Mouse (Mus musculus): ENCODE data around the gene Sell. TPM values are rescaled to one million over a fixed set of nuclear protein-coding genes. Genes with fewer than 3 reads are reported as not detected.

The Sell gene
- polyA plus RNA-seq, 1 experiment from 2014 or later: not detected

GRCm38 (mm10) chr1:164040385-164041135, 21.2 kb upstream of the Sell start:
- H3K27ac ChIP-seq (replicated peaks in 1 of 2; ENCODE audit: control insufficient read depth in 1 of 2, insufficient read depth in 1 of 2, low read depth in 2 of 2, low read length in 2 of 2): no peak overlapping the region
- no peaks in the 10 kb centered on the region for H3K27me3 ChIP-seq (ENCODE audit: control insufficient read depth, insufficient read depth, low read length)
- no peak overlapping the region for H3K4me3 ChIP-seq (ENCODE audit: control insufficient read depth in 1 of 2, insufficient read depth in 1 of 2, low read depth in 1 of 2, low read length in 2 of 2)
- ATAC-seq (ENCODE audit: insufficient number of reproducible peaks, insufficient read depth, low FRiP score, low read depth): no peak
- no peaks in the 10 kb centered on the region for H3K36me3 ChIP-seq (ENCODE audit: control insufficient read depth, insufficient read depth, low read length)
- no peaks in the 10 kb centered on the region for H3K9me3 ChIP-seq (ENCODE audit: control insufficient read depth, low read length)
- H3K9ac ChIP-seq (ENCODE audit: low read length): no peak overlapping the region
- peaks cover 5 to 9% of the 10 kb centered on the region in 2 experiments; a peak in 3 of 4 replicates for H3K4me1 ChIP-seq (ENCODE audit: control insufficient read depth in 2 of 2, insufficient read depth in 2 of 2, low read length in 2 of 2)
- WGBS: 73% methylated on average over 10 of the region's 10 CpGs
- H3K4me2 ChIP-seq (ENCODE audit: low read length): no peak overlapping the region

GRCm38 (mm10) chr1:164043549-164043948, 18.2 kb upstream of the Sell start:
- peak; percentile 64 for ATAC-seq (ENCODE audit: insufficient number of reproducible peaks, insufficient read depth, low FRiP score, low read depth)
- Histone ChIP-seq H3K36me3 (ENCODE audit: control insufficient read depth, insufficient read depth, low read length) (no peaks in the 10 kb centered on the region), H3K9me3 (ENCODE audit: control insufficient read depth, low read length) (no peaks in the 10 kb centered on the region), H3K27ac (replicated peaks in 1 of 2; ENCODE audit: control insufficient read depth in 1 of 2, insufficient read depth in 1 of 2, low read depth in 2 of 2, low read length in 2 of 2) (0 out of 4 replicates have a peak overlapping the region, but pooled peaks of 1 of the 2 experiments have one; percentile 38), H3K27me3 (ENCODE audit: control insufficient read depth, insufficient read depth, low read length) (no peaks in the 10 kb centered on the region), H3K9ac (ENCODE audit: low read length) (no peak overlapping the region), H3K4me1 (ENCODE audit: control insufficient read depth in 2 of 2, insufficient read depth in 2 of 2, low read length in 2 of 2) (peaks cover 5 to 9% of the 10 kb centered on the region in 2 experiments), H3K4me3 (ENCODE audit: control insufficient read depth in 1 of 2, insufficient read depth in 1 of 2, low read depth in 1 of 2, low read length in 2 of 2) (no peak overlapping the region), H3K4me2 (ENCODE audit: low read length) (no peak overlapping the region)
- WGBS: 42% methylated on average over 3 of the region's 3 CpGs

GRCm38 (mm10) chr1:164047934-164048333, 13.8 kb upstream of the Sell start, which contains the start of gene Sele:
Sele (plus strand) TSS chr1:164048234.
- H3K9me3 ChIP-seq (ENCODE audit: control insufficient read depth, low read length): no peaks in the 10 kb centered on the region
- H3K4me3 ChIP-seq (ENCODE audit: control insufficient read depth in 1 of 2, insufficient read depth in 1 of 2, low read depth in 1 of 2, low read length in 2 of 2): no peak within 1 kb of the TSS
- H3K36me3 ChIP-seq (ENCODE audit: control insufficient read depth, insufficient read depth, low read length): no peaks in the 10 kb centered on the region
- no peaks in the 10 kb centered on the region for H3K27me3 ChIP-seq (ENCODE audit: control insufficient read depth, insufficient read depth, low read length)
- 72% methylated on average over 5 of the region's 5 CpGs for WGBS
- H3K4me2 ChIP-seq (ENCODE audit: low read length): peak within 1 kb of the TSS; percentile 7; the same call in 1 of the 2 replicates
- ATAC-seq (ENCODE audit: insufficient number of reproducible peaks, insufficient read depth, low FRiP score, low read depth): no peak
- no peak within 1 kb of the TSS for H3K27ac ChIP-seq (replicated peaks in 1 of 2; ENCODE audit: control insufficient read depth in 1 of 2, insufficient read depth in 1 of 2, low read depth in 2 of 2, low read length in 2 of 2)
- no peak within 1 kb of the TSS for H3K9ac ChIP-seq (ENCODE audit: low read length)
- H3K4me1 ChIP-seq (ENCODE audit: control insufficient read depth in 2 of 2, insufficient read depth in 2 of 2, low read length in 2 of 2): no peaks in the 10 kb centered on the region; a peak in 1 of 4 replicates

- H3K27ac ChIP-seq (replicated peaks in 1 of 2; ENCODE audit: control insufficient read depth in 1 of 2, insufficient read depth in 1 of 2, low read depth in 2 of 2, low read length in 2 of 2): no peak overlapping the region
- no peak for ATAC-seq (ENCODE audit: insufficient number of reproducible peaks, insufficient read depth, low FRiP score, low read depth)
- H3K36me3 ChIP-seq (ENCODE audit: control insufficient read depth, insufficient read depth, low read length): no peaks in the 10 kb centered on the region
- no peak overlapping the region for H3K4me2 ChIP-seq (ENCODE audit: low read length)
- 87% methylated on average over 9 of the region's 9 CpGs for WGBS
- no peak overlapping the region for H3K4me3 ChIP-seq (ENCODE audit: control insufficient read depth in 1 of 2, insufficient read depth in 1 of 2, low read depth in 1 of 2, low read length in 2 of 2)
- no peaks in the 10 kb centered on the region for H3K27me3 ChIP-seq (ENCODE audit: control insufficient read depth, insufficient read depth, low read length)
- H3K9ac ChIP-seq (ENCODE audit: low read length): no peak overlapping the region
- H3K9me3 ChIP-seq (ENCODE audit: control insufficient read depth, low read length): no peaks in the 10 kb centered on the region
- H3K4me1 ChIP-seq (ENCODE audit: control insufficient read depth in 2 of 2, insufficient read depth in 2 of 2, low read length in 2 of 2): no peaks in the 10 kb centered on the region; a peak in 1 of 4 replicates
Observed at GRCm38 (mm10) chr1:164053561-164053960, 8.2 kb upstream of the Sell start.

- Histone ChIP-seq H3K27me3 (ENCODE audit: control insufficient read depth, insufficient read depth, low read length) (no peaks in the 10 kb centered on the region), H3K36me3 (ENCODE audit: control insufficient read depth, insufficient read depth, low read length) (no peaks in the 10 kb centered on the region), H3K9ac (ENCODE audit: low read length) (no peak overlapping the region), H3K9me3 (ENCODE audit: control insufficient read depth, low read length) (no peaks in the 10 kb centered on the region), H3K4me2 (ENCODE audit: low read length) (no peak overlapping the region), H3K4me3 (ENCODE audit: control insufficient read depth in 1 of 2, insufficient read depth in 1 of 2, low read depth in 1 of 2, low read length in 2 of 2) (no peak overlapping the region), H3K27ac (replicated peaks in 1 of 2; ENCODE audit: control insufficient read depth in 1 of 2, insufficient read depth in 1 of 2, low read depth in 2 of 2, low read length in 2 of 2) (no peak overlapping the region), H3K4me1 (ENCODE audit: control insufficient read depth in 2 of 2, insufficient read depth in 2 of 2, low read length in 2 of 2) (no peaks in the 10 kb centered on the region)
- ATAC-seq (ENCODE audit: insufficient number of reproducible peaks, insufficient read depth, low FRiP score, low read depth): no peak
- WGBS: 24% methylated on average over 2 of the region's 2 CpGs
Observed at GRCm38 (mm10) chr1:164054800-164055199, 7.0 kb upstream of the Sell start.

GRCm38 (mm10) chr1:164060071-164060470, 1.7 kb upstream of the Sell start:
- no peak for ATAC-seq (ENCODE audit: insufficient number of reproducible peaks, insufficient read depth, low FRiP score, low read depth)
- Histone ChIP-seq H3K4me1 (ENCODE audit: control insufficient read depth in 2 of 2, insufficient read depth in 2 of 2, low read length in 2 of 2) (no peaks in the 10 kb centered on the region), H3K36me3 (ENCODE audit: control insufficient read depth, insufficient read depth, low read length) (no peaks in the 10 kb centered on the region), H3K27ac (replicated peaks in 1 of 2; ENCODE audit: control insufficient read depth in 1 of 2, insufficient read depth in 1 of 2, low read depth in 2 of 2, low read length in 2 of 2) (no peak overlapping the region), H3K4me2 (ENCODE audit: low read length) (no peak overlapping the region), H3K27me3 (ENCODE audit: control insufficient read depth, insufficient read depth, low read length) (no peaks in the 10 kb centered on the region), H3K4me3 (ENCODE audit: control insufficient read depth in 1 of 2, insufficient read depth in 1 of 2, low read depth in 1 of 2, low read length in 2 of 2) (no peak overlapping the region), H3K9me3 (ENCODE audit: control insufficient read depth, low read length) (no peaks in the 10 kb centered on the region), H3K9ac (ENCODE audit: low read length) (no peak overlapping the region)
- WGBS: 78% methylated on average over 4 of the region's 4 CpGs

- no peak for ATAC-seq (ENCODE audit: insufficient number of reproducible peaks, insufficient read depth, low FRiP score, low read depth)
- Histone ChIP-seq H3K4me2 (ENCODE audit: low read length) (no peak overlapping the region), H3K9me3 (ENCODE audit: control insufficient read depth, low read length) (no peaks in the 10 kb centered on the region), H3K27ac (replicated peaks in 1 of 2; ENCODE audit: control insufficient read depth in 1 of 2, insufficient read depth in 1 of 2, low read depth in 2 of 2, low read length in 2 of 2) (no peak overlapping the region), H3K4me3 (ENCODE audit: control insufficient read depth in 1 of 2, insufficient read depth in 1 of 2, low read depth in 1 of 2, low read length in 2 of 2) (no peak overlapping the region), H3K9ac (ENCODE audit: low read length) (no peak overlapping the region), H3K4me1 (ENCODE audit: control insufficient read depth in 2 of 2, insufficient read depth in 2 of 2, low read length in 2 of 2) (no peaks in the 10 kb centered on the region), H3K36me3 (ENCODE audit: control insufficient read depth, insufficient read depth, low read length) (no peaks in the 10 kb centered on the region), H3K27me3 (ENCODE audit: control insufficient read depth, insufficient read depth, low read length) (no peaks in the 10 kb centered on the region)
- WGBS: 22% methylated on average over 4 of the region's 4 CpGs
Observed at GRCm38 (mm10) chr1:164061278-164061677, 504 bp upstream of the Sell start.

- H3K9ac ChIP-seq (ENCODE audit: low read length): no peak overlapping the region
- WGBS: 48% methylated on average over 2 of the region's 2 CpGs
- no peak overlapping the region for H3K4me3 ChIP-seq (ENCODE audit: control insufficient read depth in 1 of 2, insufficient read depth in 1 of 2, low read depth in 1 of 2, low read length in 2 of 2)
- no peak overlapping the region for H3K27ac ChIP-seq (replicated peaks in 1 of 2; ENCODE audit: control insufficient read depth in 1 of 2, insufficient read depth in 1 of 2, low read depth in 2 of 2, low read length in 2 of 2)
- H3K4me2 ChIP-seq (ENCODE audit: low read length): no peak overlapping the region
- no peaks in the 10 kb centered on the region for H3K36me3 ChIP-seq (ENCODE audit: control insufficient read depth, insufficient read depth, low read length)
- H3K4me1 ChIP-seq (ENCODE audit: control insufficient read depth in 2 of 2, insufficient read depth in 2 of 2, low read length in 2 of 2): no peaks in the 10 kb centered on the region
- no peaks in the 10 kb centered on the region for H3K27me3 ChIP-seq (ENCODE audit: control insufficient read depth, insufficient read depth, low read length)
- ATAC-seq (ENCODE audit: insufficient number of reproducible peaks, insufficient read depth, low FRiP score, low read depth): no peak
- H3K9me3 ChIP-seq (ENCODE audit: control insufficient read depth, low read length): no peaks in the 10 kb centered on the region
Observed at GRCm38 (mm10) chr1:164062856-164063255, 1.1 kb downstream of the Sell start.

All from heart, embryonic 14.5 days (tissue).